Mouse (Mus musculus) midbrain, embryonic 16.5 days (tissue): ENCODE measurements around the gene Phlpp2. TPM values are rescaled to one million over a fixed set of nuclear protein-coding genes. Genes with fewer than 3 reads are reported as not detected.
A peak's percentile ranks its signal among the peaks of the same experiment; 100 is the strongest.

Experiments
- ATAC-seq: fragments of 200-750 bp; cut with Nextera tagmentation; 2 replicates; pipeline ENCODE4 v1.8.0; 2017; ENCODE audit warnings: moderate TSS enrichment
- H3K27ac ChIP-seq: fragments of 300-500 bp; sonication (generic); 2 replicates; pipeline ENCODE4 v1.5.1; 2014; ENCODE audit warnings: mild to moderate bottlenecking, low read length, mixed read lengths
- H3K27me3 ChIP-seq: fragments of 300-500 bp; sonication (generic); 2 replicates; pipeline ENCODE4 v1.6.1; 2014; ENCODE audit warnings: low read depth, low read length, mixed read lengths; ENCODE audit not compliant: control insufficient read depth, insufficient read depth
- H3K36me3 ChIP-seq: fragments of 300-500 bp; sonication (generic); 2 replicates; pipeline ENCODE4 v1.6.1; 2014; ENCODE audit warnings: mild to moderate bottlenecking, low read length, moderate library complexity, mixed read lengths; ENCODE audit not compliant: control insufficient read depth, insufficient read depth
- H3K4me1 ChIP-seq: fragments of 300-500 bp; sonication (generic); 2 replicates; pipeline ENCODE4 v1.6.1; 2014; ENCODE audit warnings: mild to moderate bottlenecking, low read length, mixed read lengths; ENCODE audit not compliant: control insufficient read depth, insufficient read depth
- H3K4me2 ChIP-seq: fragments of 300-500 bp; sonication (generic); 2 replicates; pipeline ENCODE4 v1.6.1; 2014; ENCODE audit warnings: mild to moderate bottlenecking, low read length, mixed read lengths
- H3K4me3 ChIP-seq: fragments of 300-500 bp; sonication (generic); 2 replicates; pipeline ENCODE4 v1.5.1; 2014; ENCODE audit warnings: low read depth, mild to moderate bottlenecking, low read length, moderate library complexity, mixed read lengths
- H3K9ac ChIP-seq: fragments of 300-500 bp; sonication (generic); 2 replicates; pipeline ENCODE4 v1.6.1; 2014; ENCODE audit warnings: low read depth, low read length, mixed read lengths
- H3K9me3 ChIP-seq: fragments of 300-500 bp; sonication (generic); replicated peaks from 2 replicates; pipeline ENCODE4 v1.6.1; 2014; ENCODE audit warnings: mild to moderate bottlenecking, low read length, mixed read lengths; ENCODE audit not compliant: control insufficient read depth, poor library complexity, severe bottlenecking
- WGBS: fragments of 180-500 bp; shearing (Covaris S2); extraction: QIAGEN DNeasy Blood & Tissue Kit; methylation state at CpG from one replicate; pipeline ENCODE4 v1.1.7; 2014; 5-methylcytosine and 5-hydroxymethylcytosine counted together
- polyA plus RNA-seq: library from polyadenylated mRNA; unstranded; fragments of >200 nt; fragmentation: Nextera tagmentation; extraction: Ambion mirVana; gene quantifications from 2 replicates; pipeline ENCODE4 v1.2.1, GENCODE M21; 2015

Gene Phlpp2
- 3.6 and 4.0 TPM in 2 replicates for polyA plus RNA-seq

DNA sequence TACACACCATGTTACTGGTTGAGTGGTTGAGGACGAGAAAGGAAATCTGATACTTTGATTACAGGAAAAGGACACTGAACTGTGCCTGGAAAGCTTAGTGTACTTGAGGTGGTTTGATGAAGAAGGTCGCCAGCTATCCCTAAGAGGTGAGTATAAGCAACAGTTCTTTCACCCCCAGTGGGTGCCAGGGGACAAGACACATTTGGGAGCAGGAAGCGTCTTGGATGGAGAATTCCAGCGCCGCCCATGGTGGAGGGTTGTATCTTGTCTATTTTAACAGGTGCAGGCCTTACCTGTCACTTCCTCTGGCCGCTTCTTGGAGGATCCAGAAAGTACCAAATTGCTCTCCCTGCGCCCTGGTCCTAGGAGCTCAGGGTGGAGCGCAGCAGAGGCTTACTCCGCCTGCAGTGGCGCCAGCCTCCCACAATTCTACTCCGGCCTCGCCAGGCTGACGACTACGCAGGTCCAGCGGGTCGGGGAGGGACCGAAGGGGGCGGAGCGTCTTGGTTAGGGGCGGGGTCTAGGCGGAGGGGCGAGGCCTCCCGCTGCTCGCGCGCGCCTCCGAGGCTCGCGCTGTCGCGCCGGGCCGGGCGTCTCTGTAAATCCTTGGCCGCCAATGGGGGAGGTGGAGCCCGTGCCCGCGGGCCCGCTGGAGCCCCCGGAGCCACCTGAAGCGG, at the start of gene Phlpp2:
Phlpp2 (plus strand) TSS at position 540 of the 677 bp plus-strand sequence.
- peak; percentile 98 for ATAC-seq

DNA sequence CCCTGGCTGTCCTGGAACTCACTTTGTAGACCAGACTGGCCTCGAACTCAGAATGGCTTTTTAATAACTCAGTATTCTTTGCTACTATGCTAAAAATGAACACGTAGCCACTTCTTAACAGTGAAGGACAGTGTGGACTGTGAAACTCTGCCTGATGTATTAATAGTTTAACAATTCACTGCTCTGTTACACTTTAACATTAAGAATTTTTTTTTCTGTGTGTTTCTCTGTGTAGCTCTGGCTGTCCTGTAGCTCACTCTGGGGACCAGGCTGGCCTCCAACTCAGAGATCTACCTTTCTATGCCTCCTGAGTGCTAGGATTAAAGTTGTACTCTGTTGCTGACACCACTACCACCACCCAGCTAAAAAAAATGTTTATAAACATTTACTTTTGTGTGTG, 44.8 kb upstream of the Phlpp2 start:
- Histone ChIP-seq H3K4me3 (no peak overlapping the region), H3K27me3 (no peaks in the 10 kb centered on the region), H3K9me3 (no peaks in the 10 kb centered on the region), H3K36me3 (no peaks in the 10 kb centered on the region), H3K27ac (no peak overlapping the region), H3K9ac (no peak overlapping the region), H3K4me2 (no peak overlapping the region), H3K4me1 (no peaks in the 10 kb centered on the region)
- no peak for ATAC-seq
- WGBS: 93% methylated on average over 2 of the region's 2 CpGs

More for the DNA sequence above, at the start of gene Phlpp2:
- Histone ChIP-seq H3K27ac (peak within 1 kb of the TSS; percentile 91), H3K4me1 (peaks cover 15% of the 10 kb centered on the region), H3K9ac (peak within 1 kb of the TSS; percentile 97), H3K4me3 (peak within 1 kb of the TSS; percentile 99), H3K27me3 (no peaks in the 10 kb centered on the region), H3K36me3 (no peaks in the 10 kb centered on the region), H3K4me2 (peak within 1 kb of the TSS; percentile 73), H3K9me3 (no peaks in the 10 kb centered on the region)
- WGBS: 1% methylated on average over 41 of the region's 42 CpGs

GRCm38 (mm10) chr8:109839822-109840221, 28.5 kb upstream of the Phlpp2 start:
- Histone ChIP-seq H3K9ac (no peak overlapping the region), H3K9me3 (no peaks in the 10 kb centered on the region), H3K4me1 (no peaks in the 10 kb centered on the region), H3K4me2 (no peak overlapping the region), H3K27ac (no peak overlapping the region), H3K4me3 (no peak overlapping the region), H3K36me3 (peaks cover 3% of the 10 kb centered on the region), H3K27me3 (no peaks in the 10 kb centered on the region)
- no peak for ATAC-seq
- 95% methylated on average over 2 of the region's 2 CpGs for WGBS

GRCm38 (mm10) chr8:109842468-109842867, 25.9 kb upstream of the Phlpp2 start:
- WGBS: 95% methylated on average over 1 of the region's 1 CpGs
- no peaks in the 10 kb centered on the region for H3K4me1 ChIP-seq
- no peaks in the 10 kb centered on the region for H3K9me3 ChIP-seq
- H3K9ac ChIP-seq: no peak overlapping the region
- H3K27me3 ChIP-seq: no peaks in the 10 kb centered on the region
- no peak overlapping the region for H3K4me3 ChIP-seq
- no peak overlapping the region for H3K27ac ChIP-seq
- peaks cover 4% of the 10 kb centered on the region; the same call in 1 of the 2 replicates for H3K36me3 ChIP-seq
- no peak overlapping the region for H3K4me2 ChIP-seq
- no peak for ATAC-seq

DNA sequence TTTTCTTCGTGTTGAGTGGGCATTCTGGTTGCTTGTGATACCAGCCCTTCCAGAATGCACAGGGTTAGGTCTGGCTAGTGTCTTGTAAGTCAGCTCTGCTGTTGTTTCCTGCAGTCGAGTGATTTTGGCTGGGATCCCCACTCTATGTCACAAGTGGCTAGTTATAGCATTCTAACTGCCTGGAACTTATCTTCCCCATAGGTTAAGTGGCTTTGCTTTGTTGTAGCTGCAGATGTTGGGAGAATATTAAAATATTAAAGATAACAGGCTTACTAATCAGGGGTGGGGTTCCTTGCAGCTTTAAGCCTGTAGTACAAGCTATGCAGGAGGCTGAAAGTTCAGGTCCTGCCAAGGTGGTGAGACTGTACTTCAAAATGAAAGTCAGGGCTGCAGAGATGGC, 20.5 kb upstream of the Phlpp2 start:
- no peak for ATAC-seq
- no peak overlapping the region for H3K4me3 ChIP-seq
- H3K4me2 ChIP-seq: no peak overlapping the region
- WGBS: 89% methylated on average over 2 of the region's 2 CpGs
- H3K36me3 ChIP-seq: peaks cover 22% of the 10 kb centered on the region
- no peaks in the 10 kb centered on the region for H3K9me3 ChIP-seq
- H3K27me3 ChIP-seq: no peaks in the 10 kb centered on the region
- no peak overlapping the region for H3K27ac ChIP-seq
- no peaks in the 10 kb centered on the region for H3K4me1 ChIP-seq
- H3K9ac ChIP-seq: no peak overlapping the region

GRCm38 (mm10) chr8:109848981-109849380, 19.4 kb upstream of the Phlpp2 start:
- H3K27ac ChIP-seq: no peak overlapping the region
- H3K9me3 ChIP-seq: no peaks in the 10 kb centered on the region
- no peaks in the 10 kb centered on the region for H3K27me3 ChIP-seq
- 90% methylated on average over 3 of the region's 3 CpGs for WGBS
- no peak overlapping the region for H3K4me2 ChIP-seq
- no peak overlapping the region for H3K9ac ChIP-seq
- no peak overlapping the region for H3K4me3 ChIP-seq
- H3K36me3 ChIP-seq: peaks cover 28% of the 10 kb centered on the region
- no peak for ATAC-seq
- no peaks in the 10 kb centered on the region for H3K4me1 ChIP-seq

- no peak for ATAC-seq
- H3K27ac ChIP-seq: no peak overlapping the region
- H3K36me3 ChIP-seq: peaks cover 36% of the 10 kb centered on the region
- no peaks in the 10 kb centered on the region for H3K27me3 ChIP-seq
- H3K9me3 ChIP-seq: no peaks in the 10 kb centered on the region
- H3K4me3 ChIP-seq: no peak overlapping the region
- H3K4me2 ChIP-seq: no peak overlapping the region
- no peak overlapping the region for H3K9ac ChIP-seq
- 45% methylated on average over 6 of the region's 6 CpGs for WGBS
- no peaks in the 10 kb centered on the region for H3K4me1 ChIP-seq
Measured at GRCm38 (mm10) chr8:109853423-109853822, 14.9 kb upstream of the Phlpp2 start.

- H3K36me3 ChIP-seq: peaks cover 37% of the 10 kb centered on the region
Measured at GRCm38 (mm10) chr8:109854522-109854921, 13.8 kb upstream of the Phlpp2 start.

GRCm38 (mm10) chr8:109855451-109855850, 12.9 kb upstream of the Phlpp2 start:
- peaks cover 38% of the 10 kb centered on the region for H3K36me3 ChIP-seq
- ATAC-seq: no peak
- H3K9ac ChIP-seq: no peak overlapping the region
- no peak overlapping the region for H3K4me3 ChIP-seq
- no peaks in the 10 kb centered on the region for H3K9me3 ChIP-seq
- 99% methylated on average over 6 of the region's 6 CpGs for whole genome bisulfite sequencing
- H3K4me1 ChIP-seq: no peaks in the 10 kb centered on the region
- no peak overlapping the region for H3K4me2 ChIP-seq
- no peak overlapping the region for H3K27ac ChIP-seq
- no peaks in the 10 kb centered on the region for H3K27me3 ChIP-seq

More at GRCm38 (mm10) chr8:109854522-109854921, 13.8 kb upstream of the Phlpp2 start:
- no peaks in the 10 kb centered on the region for H3K4me1 ChIP-seq
- no peaks in the 10 kb centered on the region for H3K27me3 ChIP-seq
- H3K9ac ChIP-seq: no peak overlapping the region
- H3K4me3 ChIP-seq: no peak overlapping the region
- no peaks in the 10 kb centered on the region for H3K9me3 ChIP-seq
- no peak overlapping the region for H3K4me2 ChIP-seq
- WGBS: 93% methylated on average over 4 of the region's 4 CpGs
- H3K27ac ChIP-seq: no peak overlapping the region
- ATAC-seq: no peak
